Mouse (Mus musculus) heart, postnatal 25 days (tissue): ENCODE measurements around the gene Tbx4. TPM values are rescaled to one million over a fixed set of nuclear protein-coding genes. Genes with fewer than 3 reads are reported as not detected.

Source experiments
- DNase-seq: peaks from one replicate; pipeline ENCODE4 v3.0.0; 2022; ENCODE audit warnings: low spot score
- intact Hi-C: fragments of 180-260 bp; cut with DNase I; formaldehyde crosslinking; loops from one replicate; pipeline ENCODE4 v1.15.1; 2025
- total RNA-seq, 2 experiments: library from RNA; stranded (reverse); gene quantifications; 2 replicates each; pipeline ENCODE4 v1.2.3; 2021

Gene Tbx4
- total RNA-seq, 2 experiments from 2014 or later: 0.08 TPM; not detected in 1

- no peak for DNase-seq
- intact Hi-C loops: no loop called here
These were observed 70.9 kb downstream of the Tbx4 start for GRCm38 (mm10) chr11:85956950-85957778.

- intact Hi-C loops: no loop called here
- no peak for DNase-seq
These were observed 73.6 kb downstream of the Tbx4 start for GRCm38 (mm10) chr11:85959837-85960236.

GRCm38 (mm10) chr11:85960273-85960672 is 74.1 kb downstream of the Tbx4 start:
- DNase-seq: no peak
- intact Hi-C loops: no loop called here

GRCm38 (mm10) chr11:85961498-85961897 is 75.3 kb downstream of the Tbx4 start:
- intact Hi-C loops: no loop called here
- DNase-seq: no peak

Other genes with a start within 250 kb of the Tbx4 start
- 1 to 10 TPM; 6.2 to 7.1 TPM for gene Tbx2, start 53.9 kb upstream of the Tbx4 start, total RNA-seq
- not detected for gene Gm11444, start 36.1 kb upstream of the Tbx4 start, total RNA-seq